Mouse (Mus musculus): ENCODE results near the gene Gm13539. TPM values are rescaled to one million over a fixed set of nuclear protein-coding genes. Genes with fewer than 3 reads are reported as not detected.

Gene Gm13539
- not detected for polyA plus RNA-seq (2015; fragmentation: Illumina TruSeq; extraction: RNeasy Lipid Tissue Mini Kit (QIAGEN cat#74804); ENCODE audit: insufficient read depth, low replicate concordance)

DNA sequence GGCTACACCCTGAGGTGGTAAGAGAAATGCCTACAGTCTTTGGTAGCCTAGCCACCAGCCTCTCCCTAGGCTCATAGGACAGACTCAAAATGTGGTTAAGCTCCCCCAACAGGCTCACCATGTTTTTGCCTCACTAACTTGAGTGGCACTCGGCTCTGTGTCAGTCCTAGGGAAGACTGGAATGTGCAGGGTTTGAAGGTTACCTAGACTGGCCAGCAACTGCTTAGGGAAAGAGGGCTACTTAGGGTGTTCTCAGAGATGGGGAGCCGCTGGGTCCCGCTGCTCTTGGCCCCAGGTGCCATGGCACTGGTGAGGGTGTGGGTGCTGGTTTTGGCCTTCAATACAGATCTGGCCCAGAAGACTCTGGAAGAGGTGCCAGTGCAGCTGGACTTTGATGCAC, at the start of gene Gm13539:
Gm13539 (plus strand) TSS at position 301 of the 400 bp plus-strand sequence.

DNA sequence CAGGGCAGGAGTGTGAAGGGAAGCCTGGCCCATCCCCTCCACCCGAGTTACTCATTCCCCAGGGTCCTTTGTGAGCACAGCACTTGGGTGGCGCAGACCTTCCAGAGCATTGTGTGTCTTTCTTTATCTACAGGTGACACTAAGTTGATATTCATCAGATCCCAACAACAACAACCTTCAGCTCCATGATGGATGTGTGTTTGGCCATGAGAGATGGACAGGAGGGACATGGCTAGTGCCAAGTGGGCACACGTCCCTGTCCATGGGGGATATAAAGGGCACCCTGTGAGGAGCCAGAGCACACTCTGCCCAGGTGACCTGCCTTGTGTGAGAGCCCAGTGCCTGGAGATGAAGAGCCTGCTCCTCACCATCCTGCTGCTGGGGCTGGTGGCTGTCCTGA, 45.3 kb upstream of the Gm13539 start, which contains the start of gene Obp2b:
Obp2b (plus strand) TSS at position 301 of the 400 bp plus-strand sequence.

GRCm38 (mm10) chr2:25765269-25765668, 16.8 kb upstream of the Gm13539 start, which contains the start of gene Lcn3:
TSS of gene Lcn3 (plus strand) at chr2:25765569.

GRCm38 (mm10) chr2:25776717-25777116, 5.3 kb upstream of the Gm13539 start, which contains the start of gene Lcn11:
TSS of gene Lcn11 (plus strand) at chr2:25777017.

GRCm38 (mm10) chr2:25815748-25816147, 33.7 kb downstream of the Gm13539 start, which contains the start of gene Glt6d1:
TSS of gene Glt6d1 (minus strand) at chr2:25815848.

DNA sequence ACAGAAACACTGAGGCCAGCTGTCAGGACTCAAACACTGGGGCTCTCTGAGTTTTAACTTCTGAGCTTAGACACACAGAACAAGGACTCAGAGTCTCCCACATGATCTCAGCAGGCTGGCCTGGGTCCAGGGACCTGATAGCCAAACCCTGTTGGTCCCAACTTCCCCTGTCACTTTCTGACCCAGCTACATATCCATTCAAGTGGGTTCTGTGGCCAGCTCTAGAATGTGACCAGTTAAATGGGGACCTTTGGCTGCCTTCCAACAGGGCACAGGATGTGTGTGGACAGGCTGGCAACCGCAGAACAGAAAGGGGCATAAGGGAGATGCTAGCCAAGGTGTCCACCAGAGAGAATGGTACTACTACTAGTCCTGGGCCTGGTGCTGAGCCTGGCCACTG, 40.7 kb downstream of the Gm13539 start, which contains the start of gene Lcn9:
Lcn9 (plus strand) TSS at position 348 of the 400 bp plus-strand sequence.

Other genes with a start within 250 kb of the Gm13539 start
- 24.0 TPM for gene Traf2, start 235.3 kb upstream of the Gm13539 start, polyA plus RNA-seq (2015; fragmentation: Illumina TruSeq; extraction: RNeasy Lipid Tissue Mini Kit (QIAGEN cat#74804); ENCODE audit: insufficient read depth, low replicate concordance)
- 41.3 TPM for gene Edf1, start 224.4 kb upstream of the Gm13539 start, polyA plus RNA-seq (2015; fragmentation: Illumina TruSeq; extraction: RNeasy Lipid Tissue Mini Kit (QIAGEN cat#74804); ENCODE audit: insufficient read depth, low replicate concordance)
- 0.43 TPM for gene Mamdc4, start 207.4 kb upstream of the Gm13539 start, polyA plus RNA-seq (2015; fragmentation: Illumina TruSeq; extraction: RNeasy Lipid Tissue Mini Kit (QIAGEN cat#74804); ENCODE audit: insufficient read depth, low replicate concordance)
- gene Phpt1, start 207.0 kb upstream of the Gm13539 start, polyA plus RNA-seq (2015; fragmentation: Illumina TruSeq; extraction: RNeasy Lipid Tissue Mini Kit (QIAGEN cat#74804); ENCODE audit: insufficient read depth, low replicate concordance) = 21.0 TPM
- gene Ajm1, start 200.5 kb upstream of the Gm13539 start, polyA plus RNA-seq (2015; fragmentation: Illumina TruSeq; extraction: RNeasy Lipid Tissue Mini Kit (QIAGEN cat#74804); ENCODE audit: insufficient read depth, low replicate concordance) = 0.72 TPM
- 59.4 TPM for gene Rabl6, start 173.7 kb upstream of the Gm13539 start, polyA plus RNA-seq (2015; fragmentation: Illumina TruSeq; extraction: RNeasy Lipid Tissue Mini Kit (QIAGEN cat#74804); ENCODE audit: insufficient read depth, low replicate concordance)
- gene Ccdc183, start 164.6 kb upstream of the Gm13539 start, polyA plus RNA-seq (2015; fragmentation: Illumina TruSeq; extraction: RNeasy Lipid Tissue Mini Kit (QIAGEN cat#74804); ENCODE audit: insufficient read depth, low replicate concordance) = not detected
- 14.0 TPM for gene Tmem141, start 160.3 kb upstream of the Gm13539 start, polyA plus RNA-seq (2015; fragmentation: Illumina TruSeq; extraction: RNeasy Lipid Tissue Mini Kit (QIAGEN cat#74804); ENCODE audit: insufficient read depth, low replicate concordance)
- gene Fcna, start 154.2 kb upstream of the Gm13539 start, polyA plus RNA-seq (2015; fragmentation: Illumina TruSeq; extraction: RNeasy Lipid Tissue Mini Kit (QIAGEN cat#74804); ENCODE audit: insufficient read depth, low replicate concordance) = 205 TPM
- gene Lcn8, start 129.1 kb upstream of the Gm13539 start, polyA plus RNA-seq (2015; fragmentation: Illumina TruSeq; extraction: RNeasy Lipid Tissue Mini Kit (QIAGEN cat#74804); ENCODE audit: insufficient read depth, low replicate concordance) = not detected
- gene Lcn5, start 124.3 kb upstream of the Gm13539 start, polyA plus RNA-seq (2015; fragmentation: Illumina TruSeq; extraction: RNeasy Lipid Tissue Mini Kit (QIAGEN cat#74804); ENCODE audit: insufficient read depth, low replicate concordance) = not detected
- not detected for gene Lcn6, start 105.5 kb upstream of the Gm13539 start, polyA plus RNA-seq (2015; fragmentation: Illumina TruSeq; extraction: RNeasy Lipid Tissue Mini Kit (QIAGEN cat#74804); ENCODE audit: insufficient read depth, low replicate concordance)
- gene Lcn10, start 99.5 kb upstream of the Gm13539 start, polyA plus RNA-seq (2015; fragmentation: Illumina TruSeq; extraction: RNeasy Lipid Tissue Mini Kit (QIAGEN cat#74804); ENCODE audit: insufficient read depth, low replicate concordance) = not detected
- gene Obp2a, start 82.2 kb upstream of the Gm13539 start, polyA plus RNA-seq (2015; fragmentation: Illumina TruSeq; extraction: RNeasy Lipid Tissue Mini Kit (QIAGEN cat#74804); ENCODE audit: insufficient read depth, low replicate concordance) = not detected
- gene Bmyc, start 75.5 kb upstream of the Gm13539 start, polyA plus RNA-seq (2015; fragmentation: Illumina TruSeq; extraction: RNeasy Lipid Tissue Mini Kit (QIAGEN cat#74804); ENCODE audit: insufficient read depth, low replicate concordance) = 11.3 TPM
- gene Obp2b, start 45.2 kb upstream of the Gm13539 start, polyA plus RNA-seq (2015; fragmentation: Illumina TruSeq; extraction: RNeasy Lipid Tissue Mini Kit (QIAGEN cat#74804); ENCODE audit: insufficient read depth, low replicate concordance) = not detected
- gene Lcn3, start 16.7 kb upstream of the Gm13539 start, polyA plus RNA-seq (2015; fragmentation: Illumina TruSeq; extraction: RNeasy Lipid Tissue Mini Kit (QIAGEN cat#74804); ENCODE audit: insufficient read depth, low replicate concordance) = not detected
- gene Lcn11, start 5.2 kb upstream of the Gm13539 start, polyA plus RNA-seq (2015; fragmentation: Illumina TruSeq; extraction: RNeasy Lipid Tissue Mini Kit (QIAGEN cat#74804); ENCODE audit: insufficient read depth, low replicate concordance) = not detected
- not detected for gene Glt6d1, start 33.6 kb downstream of the Gm13539 start, polyA plus RNA-seq (2015; fragmentation: Illumina TruSeq; extraction: RNeasy Lipid Tissue Mini Kit (QIAGEN cat#74804); ENCODE audit: insufficient read depth, low replicate concordance)
- gene Lcn9, start 40.9 kb downstream of the Gm13539 start, polyA plus RNA-seq (2015; fragmentation: Illumina TruSeq; extraction: RNeasy Lipid Tissue Mini Kit (QIAGEN cat#74804); ENCODE audit: insufficient read depth, low replicate concordance) = not detected
- not detected for gene Sohlh1, start 65.0 kb downstream of the Gm13539 start, polyA plus RNA-seq (2015; fragmentation: Illumina TruSeq; extraction: RNeasy Lipid Tissue Mini Kit (QIAGEN cat#74804); ENCODE audit: insufficient read depth, low replicate concordance)
- not detected for gene Kcnt1, start 81.5 kb downstream of the Gm13539 start, polyA plus RNA-seq (2015; fragmentation: Illumina TruSeq; extraction: RNeasy Lipid Tissue Mini Kit (QIAGEN cat#74804); ENCODE audit: insufficient read depth, low replicate concordance)
- gene Camsap1, start 201.0 kb downstream of the Gm13539 start, polyA plus RNA-seq (2015; fragmentation: Illumina TruSeq; extraction: RNeasy Lipid Tissue Mini Kit (QIAGEN cat#74804); ENCODE audit: insufficient read depth, low replicate concordance) = 12.6 TPM
- gene Ubac1, start 239.5 kb downstream of the Gm13539 start, polyA plus RNA-seq (2015; fragmentation: Illumina TruSeq; extraction: RNeasy Lipid Tissue Mini Kit (QIAGEN cat#74804); ENCODE audit: insufficient read depth, low replicate concordance) = 55.9 TPM

Data from spleen, adult 10 weeks (tissue).